Mouse (Mus musculus) ES-E14 (cell line): ENCODE measurements at regions not wholly inside any gene's neighbourhood (a gene's known extent, or its start where the extent isn't known, plus 50 kb on each side); places are given as distances from the start of the nearest gene placed in this dataset.

ENCODE experiments used
- CHD2 ChIP-seq: IDR thresholded peaks from 2 replicates; pipeline ENCODE4 v1.6.1; 2014; ENCODE audit warnings: mild to moderate bottlenecking, low read depth, low read length, inconsistent platforms
- HCFC1 ChIP-seq: IDR thresholded peaks from 2 replicates; pipeline ENCODE4 v1.6.1; 2012; ENCODE audit warnings: low read length, inconsistent platforms, borderline replicate concordance; ENCODE audit not compliant: insufficient read depth
- ZNF384 ChIP-seq: IDR thresholded peaks from 2 replicates; pipeline ENCODE4 v1.6.1; 2012; ENCODE audit warnings: low read depth, low read length, inconsistent platforms

GRCm38 (mm10) chr2:8781152-8781935 lies 1099.7 kb upstream of the 4930412O13Rik start:
- TF ChIP-seq HCFC1 (no peak), ZNF384 (no peak), CHD2 (no peak)
